Mouse (Mus musculus): ENCODE data around the gene AW011738. TPM values are rescaled to one million over a fixed set of nuclear protein-coding genes. Genes with fewer than 3 reads are reported as not detected.

The AW011738 gene
- total RNA-seq, 2 experiments from 2014 or later, result 4.4 to 6.3 TPM

GRCm38 (mm10) chr4:156234701-156235213 is 31.7 kb downstream of the AW011738 start, which contains the start of gene Plekhn1:
TSS of gene Plekhn1 (minus strand) at chr4:156234857.
- intact Hi-C loops (cut with DNase I), result no loop called here
- DNase-seq (ENCODE audit: low spot score in 2 of 2), result peak; percentile 75 to 79

- no peak for DNase-seq (ENCODE audit: low spot score in 2 of 2)
- intact Hi-C loops (cut with DNase I), result no loop called here
These were observed 32.3 kb downstream of the AW011738 start for GRCm38 (mm10) chr4:156235360-156235770.

GRCm38 (mm10) chr4:156235808-156236533 is 32.9 kb downstream of the AW011738 start, which contains the start of gene Noc2l:
TSS of gene Noc2l (plus strand) at chr4:156236010.
- intact Hi-C loops (cut with DNase I), result no loop called here
- peak; percentile 91 to 92 for DNase-seq (ENCODE audit: low spot score in 2 of 2)

DNA sequence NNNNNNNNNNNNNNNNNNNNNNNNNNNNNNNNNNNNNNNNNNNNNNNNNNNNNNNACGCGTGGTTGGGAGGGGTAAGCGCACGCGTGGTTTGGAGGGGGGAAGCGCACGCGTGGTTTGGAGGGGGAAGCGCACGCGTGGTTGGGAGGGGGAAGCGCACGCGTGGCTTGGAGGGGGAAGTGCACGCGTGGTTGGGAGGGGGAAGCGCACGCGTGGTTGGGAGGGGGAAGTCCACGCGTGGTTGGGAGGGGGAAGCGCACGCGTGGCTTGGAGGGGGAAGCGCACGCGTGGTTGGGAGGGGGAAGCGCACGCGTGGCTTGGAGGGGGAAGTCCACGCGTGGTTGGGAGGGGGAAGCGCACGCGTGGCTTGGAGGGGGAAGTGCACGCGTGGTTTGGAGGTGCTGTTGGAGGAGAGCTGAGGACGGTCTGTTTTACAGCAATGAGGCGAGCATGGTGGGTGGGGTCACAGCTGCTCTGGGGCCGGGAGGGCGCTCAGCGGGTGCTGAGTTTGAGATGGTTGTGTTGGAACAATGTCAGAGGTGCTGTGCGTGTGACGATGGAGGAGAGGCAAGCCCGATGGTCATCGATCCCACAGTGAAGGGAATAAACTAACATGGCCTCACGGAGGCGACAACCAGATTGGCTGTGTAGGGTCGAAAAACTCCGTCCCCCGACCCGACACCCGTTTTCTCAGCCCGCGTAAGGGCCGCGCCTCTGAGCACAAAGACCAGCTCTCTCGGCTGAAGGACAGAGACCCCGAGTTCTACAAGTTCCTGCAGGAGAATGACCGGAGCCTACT is 33.7 kb downstream of the AW011738 start:
- DNase-seq (ENCODE audit: low spot score in 2 of 2), result no peak
- intact Hi-C loops (cut with DNase I), result no loop called here

- no peak for DNase-seq (ENCODE audit: low spot score in 2 of 2)
- intact Hi-C loops (cut with DNase I), result no loop called here
These were observed 46.5 kb downstream of the AW011738 start for GRCm38 (mm10) chr4:156249567-156249966.

GRCm38 (mm10) chr4:156251081-156251480 is 48.0 kb downstream of the AW011738 start:
- intact Hi-C loops (cut with DNase I), result no loop called here
- no peak for DNase-seq (ENCODE audit: low spot score in 2 of 2)

DNA sequence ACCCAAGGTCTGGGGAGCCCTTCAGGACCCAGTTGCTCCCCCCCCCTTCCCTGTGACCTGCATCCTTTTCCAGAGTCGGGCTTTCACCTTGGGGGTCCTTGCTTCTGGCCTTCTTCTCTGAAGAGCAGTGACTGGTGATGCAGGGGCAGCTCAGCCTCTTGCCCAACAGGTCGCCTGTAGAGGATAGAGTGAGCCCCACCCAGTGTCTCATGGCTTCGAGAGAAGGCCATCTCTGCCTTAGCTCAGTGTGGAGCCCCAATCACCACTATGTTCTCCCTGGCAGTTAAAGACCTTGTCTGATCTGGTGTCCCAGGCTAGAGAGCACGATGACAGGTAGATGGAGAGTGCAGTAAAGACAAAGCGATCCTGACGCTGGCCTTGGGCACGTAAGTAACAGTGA is 49.0 kb downstream of the AW011738 start:
- intact Hi-C loops (cut with DNase I), result no loop called here
- no peak for DNase-seq (ENCODE audit: low spot score in 2 of 2)

- DNase-seq (ENCODE audit: low spot score in 2 of 2), result no peak
- intact Hi-C loops (cut with DNase I), result no loop called here
These were observed 49.5 kb downstream of the AW011738 start for GRCm38 (mm10) chr4:156252619-156253018.

GRCm38 (mm10) chr4:156253043-156253442 is 49.9 kb downstream of the AW011738 start:
- intact Hi-C loops (cut with DNase I), result no loop called here
- no peak for DNase-seq (ENCODE audit: low spot score in 2 of 2)

- intact Hi-C loops (cut with DNase I), result no loop called here
- DNase-seq (ENCODE audit: low spot score in 2 of 2), result no peak
These were observed 51.4 kb downstream of the AW011738 start for GRCm38 (mm10) chr4:156254361-156255077.

Small RNAs within 50 kb of the gene (microRNA-seq; reads per million reads assigned to microRNA genes)
- gene Mir7658, result 0.99 to 5.4 reads per million in 2 experiments

Other genes with a start within 250 kb of the AW011738 start
- 10 to 100 TPM; 12.8 to 21.8 TPM for gene C1qtnf12, start 241.0 kb upstream of the AW011738 start, total RNA-seq (2021)
- 10 to 100 TPM in 1 of 2 experiments, 1 to 10 TPM in 1; 9.7 to 10.5 TPM for gene B3galt6, start 210.7 kb upstream of the AW011738 start, total RNA-seq (2021)
- gene Sdf4, start 210.4 kb upstream of the AW011738 start, total RNA-seq (2021), result 100 to 1,000 TPM; 182 to 184 TPM
- 1 to 10 TPM; 2.0 to 2.1 TPM for gene Tnfrsf4, start 189.5 kb upstream of the AW011738 start, total RNA-seq (2021)
- gene Tnfrsf18, start 177.1 kb upstream of the AW011738 start, total RNA-seq (2021), result not detected
- gene Ttll10, start 143.9 kb upstream of the AW011738 start, total RNA-seq (2021), result not detected
- gene 9430015G10Rik, start 93.3 kb upstream of the AW011738 start, total RNA-seq (2021), result 10 to 100 TPM; 28.6 to 29.4 TPM
- gene Rnf223, start 72.8 kb upstream of the AW011738 start, total RNA-seq (2021), result under 1 TPM; 0.87 to 0.94 TPM
- 100 to 1,000 TPM; 143 to 149 TPM for gene Agrn, start 5.8 kb upstream of the AW011738 start, total RNA-seq (2021)
- 1 to 10 TPM; 1.2 to 1.8 TPM for gene Isg15, start 2.5 kb upstream of the AW011738 start, total RNA-seq (2021)
- gene Perm1, start 12.6 kb downstream of the AW011738 start, total RNA-seq (2021), result under 1 TPM; 0.46 to 0.76 TPM
- gene Plekhn1, start 31.6 kb downstream of the AW011738 start, total RNA-seq (2021), result 10 to 100 TPM; 32.8 to 37.8 TPM
- gene Noc2l, start 32.7 kb downstream of the AW011738 start, total RNA-seq (2021), result 10 to 100 TPM; 66.1 to 66.9 TPM
- gene Samd11, start 52.4 kb downstream of the AW011738 start, total RNA-seq (2021), result 1 to 10 TPM; 2.7 to 4.5 TPM
- gene Vmn2r-ps159, start 127.8 kb downstream of the AW011738 start, total RNA-seq (2021), result not detected